Mouse (Mus musculus): ENCODE measurements at regions not wholly inside any gene's neighbourhood (a gene's known extent, or its start where the extent isn't known, plus 50 kb on each side); places are given as distances from the start of the nearest gene placed in this dataset.
"Not testable (repeated sequence)": the region's sequence is repeated elsewhere in the genome, so short reads cannot be mapped to it uniquely, and the experiment has no call there.

- TF ChIP-seq CTCF (IDR thresholded peaks at IDR 0.05; ENCODE audit: extremely low read depth, insufficient read length, insufficient replicate concordance, low read depth, low read length); POLR2A (IDR thresholded peaks at IDR 0.05; ENCODE audit: low read depth, low read length): not testable (repeated sequence)
Measured at GRCm38 (mm10) chr12:115771176-115771575, 276.3 kb upstream of the Zfp386 start.
